Mouse (Mus musculus) neural tube, embryonic 11.5 days (tissue): ENCODE results near the gene Trim25. TPM values are rescaled to one million over a fixed set of nuclear protein-coding genes. Genes with fewer than 3 reads are reported as not detected.

ENCODE experiments used
- ATAC-seq: fragments of 200-750 bp; cut with Nextera tagmentation; 2 replicates; pipeline ENCODE4 v1.8.0; 2017; ENCODE audit warnings: moderate number of reproducible peaks, mild to moderate bottlenecking, moderate TSS enrichment, moderate library complexity; ENCODE audit not compliant: insufficient read depth, low FRiP score, low TSS enrichment
- DNase-seq: peaks from one replicate; pipeline ENCODE4 v3.0.0-alpha.2; 2015; ENCODE audit warnings: low spot score
- H3K27ac ChIP-seq: fragments of 300-500 bp; sonication (generic); 2 replicates; pipeline ENCODE4 v1.5.1; 2014; ENCODE audit warnings: low read depth, mild to moderate bottlenecking, low read length
- H3K27me3 ChIP-seq: fragments of 300-500 bp; sonication (generic); 2 replicates; pipeline ENCODE4 v1.6.1; 2014; ENCODE audit warnings: mild to moderate bottlenecking, low read length, mixed read lengths; ENCODE audit not compliant: control insufficient read depth, insufficient read depth
- H3K36me3 ChIP-seq: fragments of 300-500 bp; sonication (generic); 2 replicates; pipeline ENCODE4 v1.6.1; 2014; ENCODE audit warnings: mild to moderate bottlenecking, low read length, moderate library complexity, mixed read lengths; ENCODE audit not compliant: control insufficient read depth, insufficient read depth
- H3K4me1 ChIP-seq: fragments of 300-500 bp; sonication (generic); 2 replicates; pipeline ENCODE4 v1.6.1; 2014; ENCODE audit warnings: low read length, mixed read lengths; ENCODE audit not compliant: control insufficient read depth, insufficient read depth
- H3K4me2 ChIP-seq: fragments of 300-500 bp; sonication (generic); 2 replicates; pipeline ENCODE4 v1.6.1; 2014; ENCODE audit warnings: low read depth, mild to moderate bottlenecking, moderate library complexity
- H3K4me3 ChIP-seq: fragments of 300-500 bp; sonication (generic); 2 replicates; pipeline ENCODE4 v1.5.1; 2014; ENCODE audit warnings: low read depth, low read length
- H3K9ac ChIP-seq: fragments of 300-500 bp; sonication (generic); 2 replicates; pipeline ENCODE4 v1.6.1; 2014; ENCODE audit warnings: mild to moderate bottlenecking, low read length
- H3K9me3 ChIP-seq: fragments of 300-500 bp; sonication (generic); 2 replicates; pipeline ENCODE4 v1.6.1; 2016; ENCODE audit warnings: low read length; ENCODE audit not compliant: control insufficient read depth
- WGBS: fragments of 180-500 bp; shearing (Covaris S2); extraction: QIAGEN DNeasy Blood & Tissue Kit; methylation state at CpG from one replicate; pipeline ENCODE4 v1.1.7; 2014; 5-methylcytosine and 5-hydroxymethylcytosine counted together
- polyA plus RNA-seq: library from polyadenylated mRNA; unstranded; fragments of >200 nt; fragmentation: Nextera tagmentation; extraction: Ambion mirVana; gene quantifications from 2 replicates; pipeline ENCODE4 v1.2.1, GENCODE M21; 2014

Gene Trim25
- polyA plus RNA-seq, 1 experiment from 2014 or later: 2.5 TPM

GRCm38 (mm10) chr11:89007582-89007981 lies 8.4 kb downstream of the Trim25 start:
- ATAC-seq: no peak
- Histone ChIP-seq H3K27ac (no peak overlapping the region), H3K4me3 (no peak overlapping the region), H3K9ac (no peak overlapping the region), H3K4me1 (no peaks in the 10 kb centered on the region), H3K4me2 (no peak overlapping the region), H3K27me3 (no peaks in the 10 kb centered on the region), H3K36me3 (no peaks in the 10 kb centered on the region), H3K9me3 (no peaks in the 10 kb centered on the region)
- DNase-seq: no peak
- 83% methylated on average over 3 of the region's 3 CpGs for WGBS

GRCm38 (mm10) chr11:89009066-89009465 lies 9.9 kb downstream of the Trim25 start:
- no peaks in the 10 kb centered on the region for H3K36me3 ChIP-seq
- 93% methylated on average over 9 of the region's 9 CpGs for WGBS
- no peaks in the 10 kb centered on the region for H3K27me3 ChIP-seq
- DNase-seq (no peak), ATAC-seq (no peak)
- no peak overlapping the region for H3K9ac ChIP-seq
- no peaks in the 10 kb centered on the region for H3K4me1 ChIP-seq
- H3K4me3 ChIP-seq: no peak overlapping the region
- H3K4me2 ChIP-seq: no peak overlapping the region
- H3K9me3 ChIP-seq: no peaks in the 10 kb centered on the region
- H3K27ac ChIP-seq: no peak overlapping the region

GRCm38 (mm10) chr11:89009496-89009895 lies 10.3 kb downstream of the Trim25 start:
- ATAC-seq (no peak), DNase-seq (no peak)
- no peak overlapping the region for H3K27ac ChIP-seq

GRCm38 (mm10) chr11:89012241-89012640 lies 13.1 kb downstream of the Trim25 start:
- Histone ChIP-seq H3K4me1 (no peaks in the 10 kb centered on the region), H3K4me2 (no peak overlapping the region), H3K27ac (no peak overlapping the region), H3K9me3 (no peaks in the 10 kb centered on the region), H3K9ac (no peak overlapping the region), H3K27me3 (no peaks in the 10 kb centered on the region), H3K36me3 (no peaks in the 10 kb centered on the region), H3K4me3 (no peak overlapping the region)
- ATAC-seq: no peak
- no peak for DNase-seq
- 88% methylated on average over 5 of the region's 5 CpGs for WGBS

More at GRCm38 (mm10) chr11:89009496-89009895, 10.3 kb downstream of the Trim25 start:
- 88% methylated on average over 7 of the region's 7 CpGs for WGBS
- no peaks in the 10 kb centered on the region for H3K27me3 ChIP-seq
- H3K4me3 ChIP-seq: no peak overlapping the region
- no peaks in the 10 kb centered on the region for H3K36me3 ChIP-seq
- H3K9me3 ChIP-seq: no peaks in the 10 kb centered on the region
- H3K4me1 ChIP-seq: no peaks in the 10 kb centered on the region
- no peak overlapping the region for H3K9ac ChIP-seq
- no peak overlapping the region for H3K4me2 ChIP-seq

GRCm38 (mm10) chr11:89017514-89018182 lies 18.5 kb downstream of the Trim25 start:
- H3K27ac ChIP-seq: no peak overlapping the region
- H3K4me1 ChIP-seq: no peaks in the 10 kb centered on the region
- no peak overlapping the region for H3K4me2 ChIP-seq
- no peak overlapping the region for H3K4me3 ChIP-seq
- H3K9me3 ChIP-seq: no peaks in the 10 kb centered on the region
- no peak overlapping the region for H3K9ac ChIP-seq
- no peaks in the 10 kb centered on the region for H3K27me3 ChIP-seq
- DNase-seq: no peak
- no peaks in the 10 kb centered on the region for H3K36me3 ChIP-seq
- WGBS: 85% methylated on average over 9 of the region's 9 CpGs
- no peak for ATAC-seq

GRCm38 (mm10) chr11:89020681-89021305 lies 21.6 kb downstream of the Trim25 start:
- 73% methylated on average over 9 of the region's 9 CpGs for WGBS
- Histone ChIP-seq H3K27me3 (no peaks in the 10 kb centered on the region), H3K4me1 (no peaks in the 10 kb centered on the region), H3K36me3 (no peaks in the 10 kb centered on the region), H3K9ac (no peak overlapping the region), H3K4me3 (no peak overlapping the region), H3K9me3 (no peaks in the 10 kb centered on the region), H3K27ac (no peak overlapping the region), H3K4me2 (no peak overlapping the region)
- DNase-seq (no peak), ATAC-seq (no peak)

- no peaks in the 10 kb centered on the region for H3K36me3 ChIP-seq
- H3K27ac ChIP-seq: no peak overlapping the region
- no peak overlapping the region for H3K4me3 ChIP-seq
- ATAC-seq: no peak
- 83% methylated on average over 7 of the region's 7 CpGs for WGBS
- H3K9ac ChIP-seq: no peak overlapping the region
- no peak overlapping the region for H3K4me2 ChIP-seq
- H3K4me1 ChIP-seq: no peaks in the 10 kb centered on the region
- H3K9me3 ChIP-seq: no peaks in the 10 kb centered on the region
- H3K27me3 ChIP-seq: no peaks in the 10 kb centered on the region
- no peak for DNase-seq
Measured at GRCm38 (mm10) chr11:89021687-89022086, 22.5 kb downstream of the Trim25 start.

GRCm38 (mm10) chr11:89022120-89022731 lies 23.1 kb downstream of the Trim25 start:
- DNase-seq (no peak), ATAC-seq (no peak)
- Histone ChIP-seq H3K9me3 (no peaks in the 10 kb centered on the region), H3K4me1 (no peaks in the 10 kb centered on the region), H3K36me3 (no peaks in the 10 kb centered on the region), H3K27ac (no peak overlapping the region), H3K9ac (no peak overlapping the region), H3K27me3 (no peaks in the 10 kb centered on the region), H3K4me3 (no peak overlapping the region), H3K4me2 (no peak overlapping the region)
- 78% methylated on average over 8 of the region's 8 CpGs for WGBS

- DNase-seq (no peak), ATAC-seq (no peak)
- no peaks in the 10 kb centered on the region for H3K27me3 ChIP-seq
- H3K4me1 ChIP-seq: no peaks in the 10 kb centered on the region
- no peak overlapping the region for H3K27ac ChIP-seq
- H3K4me3 ChIP-seq: no peak overlapping the region
- 79% methylated on average over 10 of the region's 10 CpGs for WGBS
- H3K9ac ChIP-seq: no peak overlapping the region
- H3K36me3 ChIP-seq: no peaks in the 10 kb centered on the region
- no peak overlapping the region for H3K4me2 ChIP-seq
- no peaks in the 10 kb centered on the region for H3K9me3 ChIP-seq
Measured at GRCm38 (mm10) chr11:89023477-89023876, 24.3 kb downstream of the Trim25 start.
